Mouse (Mus musculus) kidney, embryonic 16.5 days (tissue): ENCODE measurements around the gene Fcrla. TPM values are rescaled to one million over a fixed set of nuclear protein-coding genes. Genes with fewer than 3 reads are reported as not detected.

Source experiments
- ATAC-seq: fragments of 200-750 bp; cut with Nextera tagmentation; 2 replicates; pipeline ENCODE4 v1.8.0; 2017; ENCODE audit warnings: moderate TSS enrichment; ENCODE audit not compliant: low FRiP score, low TSS enrichment
- H3K27ac ChIP-seq: fragments of 300-500 bp; sonication (generic); 2 replicates; pipeline ENCODE4 v1.5.1; 2014; ENCODE audit warnings: low read length
- H3K27me3 ChIP-seq: fragments of 300-500 bp; sonication (generic); 2 replicates; pipeline ENCODE4 v1.6.1; 2014; ENCODE audit warnings: low read length, control low read depth, mixed read lengths; ENCODE audit not compliant: insufficient read depth
- H3K36me3 ChIP-seq: fragments of 300-500 bp; sonication (generic); 2 replicates; pipeline ENCODE4 v1.6.1; 2014; ENCODE audit warnings: low read length, control low read depth, mixed read lengths; ENCODE audit not compliant: insufficient read depth
- H3K4me1 ChIP-seq: fragments of 300-500 bp; sonication (generic); 2 replicates; pipeline ENCODE4 v1.6.1; 2014; ENCODE audit warnings: low read length, control low read depth, mixed read lengths; ENCODE audit not compliant: insufficient read depth
- H3K4me2 ChIP-seq: fragments of 300-500 bp; sonication (generic); replicated peaks from 2 replicates; pipeline ENCODE4 v1.6.1; 2014; ENCODE audit warnings: low read depth, low read length
- H3K4me3 ChIP-seq: fragments of 300-500 bp; sonication (generic); 2 replicates; pipeline ENCODE4 v1.5.1; 2014; ENCODE audit warnings: mild to moderate bottlenecking, low read length
- H3K9ac ChIP-seq: fragments of 300-500 bp; sonication (generic); replicated peaks from 2 replicates; pipeline ENCODE4 v1.6.1; 2014; ENCODE audit warnings: low read length
- H3K9me3 ChIP-seq: fragments of 300-500 bp; sonication (generic); 2 replicates; pipeline ENCODE4 v1.6.1; 2016; ENCODE audit warnings: low read length, control low read depth
- WGBS: fragments of 180-500 bp; shearing (Covaris S2); extraction: QIAGEN DNeasy Blood & Tissue Kit; methylation state at CpG from one replicate; pipeline ENCODE4 v1.1.7; 2014; 5-methylcytosine and 5-hydroxymethylcytosine counted together
- polyA plus RNA-seq: library from polyadenylated mRNA; unstranded; fragments of >200 nt; fragmentation: Nextera tagmentation; extraction: Ambion mirVana; gene quantifications from 2 replicates; pipeline ENCODE4 v1.2.1, GENCODE M21; 2015

Gene Fcrla
- polyA plus RNA-seq, 1 experiment from 2014 or later: not detected

DNA sequence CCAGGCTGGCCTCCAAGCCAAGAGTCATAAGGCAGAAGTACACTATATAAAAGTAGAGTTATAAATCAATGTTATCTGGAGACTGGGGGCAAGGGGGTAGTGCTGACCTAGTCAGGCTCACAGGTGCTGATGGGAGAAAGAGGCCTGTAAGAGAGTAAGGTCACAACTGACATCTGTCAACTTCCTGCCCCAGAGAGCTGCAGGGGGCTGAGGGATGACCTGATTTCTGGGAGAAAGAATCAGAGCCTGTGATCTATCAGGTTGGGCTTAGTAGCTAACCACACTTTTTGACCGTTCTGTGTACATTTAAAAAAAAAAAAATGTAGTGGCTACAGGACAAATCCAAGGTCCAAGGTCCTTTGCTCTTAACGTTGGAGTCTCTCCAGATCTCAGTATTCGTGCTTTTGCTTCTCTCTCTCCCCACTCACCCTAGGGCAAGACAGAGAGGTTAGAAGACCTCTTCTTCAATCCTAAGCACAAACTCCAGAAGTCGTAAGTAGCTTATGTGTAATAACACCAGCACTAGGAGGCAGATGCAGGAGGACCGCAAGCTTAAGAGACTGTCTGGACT is 44.4 kb downstream of the Fcrla start:
- H3K36me3 ChIP-seq: peaks cover 31% of the 10 kb centered on the region
- no peak overlapping the region for H3K4me2 ChIP-seq
- no peak for ATAC-seq

DNA sequence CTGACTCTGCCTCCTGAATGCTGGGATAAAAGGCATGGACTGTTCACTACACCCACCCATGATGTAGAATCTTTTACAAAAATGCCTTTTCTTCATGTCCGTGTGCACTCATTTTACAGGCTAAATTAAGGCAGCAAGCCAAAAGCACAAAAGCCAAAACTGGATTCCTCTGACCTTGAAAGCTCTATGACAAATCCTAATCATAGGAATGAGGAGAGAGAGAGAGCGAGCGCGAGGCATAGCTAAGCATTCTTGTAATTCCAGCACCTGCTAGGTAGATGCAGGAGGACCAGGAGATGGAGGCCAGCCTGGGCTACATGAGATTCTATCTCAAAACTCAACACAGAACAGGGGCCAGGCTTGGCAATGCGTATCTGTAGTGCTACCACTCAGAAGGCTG is 50.5 kb downstream of the Fcrla start:
- Histone ChIP-seq H3K9me3 (no peaks in the 10 kb centered on the region), H3K4me3 (no peak overlapping the region), H3K9ac (no peak overlapping the region), H3K4me2 (no peak overlapping the region), H3K27ac (no peak overlapping the region), H3K27me3 (no peaks in the 10 kb centered on the region), H3K36me3 (peaks cover 48% of the 10 kb centered on the region), H3K4me1 (no peaks in the 10 kb centered on the region)
- ATAC-seq: no peak
- WGBS: 94% methylated on average over 5 of the region's 5 CpGs

More for the DNA sequence above, 44.4 kb downstream of the Fcrla start:
- no peaks in the 10 kb centered on the region for H3K27me3 ChIP-seq
- H3K27ac ChIP-seq: peak overlapping the region; percentile 3; the same call in 1 of the 2 replicates
- peaks cover 8% of the 10 kb centered on the region; the same call in 1 of the 2 replicates for H3K4me1 ChIP-seq
- no peak overlapping the region for H3K4me3 ChIP-seq
- WGBS: 77% methylated on average over 5 of the region's 5 CpGs
- no peak overlapping the region for H3K9ac ChIP-seq
- H3K9me3 ChIP-seq: no peaks in the 10 kb centered on the region

DNA sequence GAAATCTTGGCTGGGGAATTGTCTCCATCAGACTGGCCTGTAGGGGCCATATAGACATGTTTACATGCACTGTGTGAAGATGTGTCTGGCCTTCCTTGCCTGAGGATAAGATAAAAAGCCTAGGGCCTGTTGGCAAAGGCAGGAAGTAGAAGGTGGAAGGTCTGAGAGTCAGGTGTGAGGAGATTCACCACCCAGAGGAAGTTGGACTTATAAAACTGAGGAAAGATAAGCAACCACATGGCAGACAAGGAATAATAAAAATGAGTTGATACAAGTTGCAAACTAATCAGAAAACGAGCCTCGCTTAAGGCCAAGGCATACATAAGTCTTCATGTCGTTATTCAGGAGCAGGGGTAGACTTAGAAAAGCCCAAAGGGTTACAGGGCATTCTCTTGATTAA is 51.7 kb downstream of the Fcrla start:
- H3K27me3 ChIP-seq: no peaks in the 10 kb centered on the region
- no peak overlapping the region for H3K4me2 ChIP-seq
- no peaks in the 10 kb centered on the region for H3K4me1 ChIP-seq
- no peaks in the 10 kb centered on the region for H3K9me3 ChIP-seq
- ATAC-seq: no peak
- peaks cover 39% of the 10 kb centered on the region for H3K36me3 ChIP-seq
- 59% methylated on average over 3 of the region's 3 CpGs for WGBS
- H3K9ac ChIP-seq: no peak overlapping the region
- H3K4me3 ChIP-seq: no peak overlapping the region
- H3K27ac ChIP-seq: no peak overlapping the region

DNA sequence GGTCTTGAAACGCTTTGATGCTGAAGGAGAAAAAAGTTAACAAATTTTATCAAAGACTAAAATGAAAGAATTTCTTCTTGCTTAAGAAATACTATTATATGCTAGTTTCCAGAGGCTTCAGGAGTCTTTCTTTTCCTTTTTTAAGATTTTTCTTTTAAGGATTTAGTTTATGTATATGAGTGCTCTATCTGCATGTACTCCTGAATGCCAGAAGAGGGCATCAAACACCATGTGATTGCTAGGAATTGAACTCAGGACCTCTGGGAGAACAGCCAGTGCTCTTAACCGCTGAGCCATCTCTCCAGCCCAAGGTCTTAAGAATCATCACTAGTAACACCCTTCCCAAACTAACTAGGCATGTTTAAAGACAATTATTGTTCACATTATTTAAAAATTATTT is 55.4 kb downstream of the Fcrla start:
- Histone ChIP-seq H3K9me3 (no peaks in the 10 kb centered on the region), H3K36me3 (peaks cover 16% of the 10 kb centered on the region), H3K4me2 (no peak overlapping the region), H3K27ac (no peak overlapping the region), H3K4me3 (no peak overlapping the region), H3K9ac (no peak overlapping the region), H3K27me3 (no peaks in the 10 kb centered on the region), H3K4me1 (peaks cover 2% of the 10 kb centered on the region)
- WGBS: 95% methylated on average over 2 of the region's 2 CpGs
- ATAC-seq: no peak

DNA sequence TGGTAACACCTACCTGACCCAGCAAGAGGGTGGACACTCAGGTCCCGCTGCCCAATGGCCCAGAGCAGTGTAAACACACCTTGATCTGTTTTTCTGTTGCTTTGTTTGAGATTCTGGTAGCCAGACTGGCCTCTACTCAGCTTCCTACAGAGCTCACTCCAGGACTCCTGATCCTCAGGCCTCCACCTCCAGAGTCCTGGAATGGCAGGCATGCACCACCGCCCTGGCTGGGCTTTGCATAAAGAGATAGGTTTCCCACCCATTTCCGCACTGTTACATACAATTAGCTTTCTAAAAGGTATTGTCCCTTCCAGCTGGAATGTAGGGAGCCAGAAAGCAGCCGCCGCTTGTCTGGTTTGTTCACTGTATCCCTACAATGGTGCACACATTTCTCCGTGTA is 56.0 kb downstream of the Fcrla start:
- Histone ChIP-seq H3K4me2 (no peak overlapping the region), H3K4me1 (peaks cover 6% of the 10 kb centered on the region), H3K9ac (no peak overlapping the region), H3K36me3 (peaks cover 13% of the 10 kb centered on the region; the same call in 1 of the 2 replicates), H3K9me3 (no peaks in the 10 kb centered on the region), H3K27me3 (no peaks in the 10 kb centered on the region), H3K27ac (no peak overlapping the region), H3K4me3 (no peak overlapping the region)
- ATAC-seq: no peak
- 93% methylated on average over 6 of the region's 6 CpGs for WGBS

DNA sequence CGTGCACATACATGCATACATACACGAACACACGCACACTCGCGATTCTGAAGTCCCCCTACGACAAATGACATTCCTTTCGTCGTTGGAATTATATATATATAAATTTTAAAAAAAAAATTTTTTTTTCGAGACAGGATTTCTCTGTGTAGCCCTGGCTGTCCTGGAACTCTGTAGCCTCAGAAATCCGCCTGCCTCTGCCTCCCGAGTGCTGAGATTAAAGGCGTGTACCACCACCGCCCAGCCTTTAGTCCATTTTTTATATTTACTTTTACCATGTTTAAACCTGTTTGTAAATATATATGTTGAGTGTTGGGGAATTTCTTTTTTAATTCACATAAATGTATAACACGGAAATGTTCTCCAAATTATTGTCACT is 58.5 kb downstream of the Fcrla start:
- ATAC-seq: no peak; the same call in 1 of the 2 replicates
- H3K27ac ChIP-seq: no peak overlapping the region
- H3K4me1 ChIP-seq: peaks cover 6% of the 10 kb centered on the region
- no peaks in the 10 kb centered on the region for H3K27me3 ChIP-seq
- H3K4me3 ChIP-seq: peak overlapping the region; percentile 97
- H3K36me3 ChIP-seq: peaks cover 7% of the 10 kb centered on the region; the same call in 1 of the 2 replicates
- H3K9me3 ChIP-seq: no peaks in the 10 kb centered on the region
- peak overlapping the region; percentile 31 for H3K9ac ChIP-seq
- H3K4me2 ChIP-seq: peak overlapping the region; percentile 76
- 16% methylated on average over 14 of the region's 14 CpGs for WGBS

DNA sequence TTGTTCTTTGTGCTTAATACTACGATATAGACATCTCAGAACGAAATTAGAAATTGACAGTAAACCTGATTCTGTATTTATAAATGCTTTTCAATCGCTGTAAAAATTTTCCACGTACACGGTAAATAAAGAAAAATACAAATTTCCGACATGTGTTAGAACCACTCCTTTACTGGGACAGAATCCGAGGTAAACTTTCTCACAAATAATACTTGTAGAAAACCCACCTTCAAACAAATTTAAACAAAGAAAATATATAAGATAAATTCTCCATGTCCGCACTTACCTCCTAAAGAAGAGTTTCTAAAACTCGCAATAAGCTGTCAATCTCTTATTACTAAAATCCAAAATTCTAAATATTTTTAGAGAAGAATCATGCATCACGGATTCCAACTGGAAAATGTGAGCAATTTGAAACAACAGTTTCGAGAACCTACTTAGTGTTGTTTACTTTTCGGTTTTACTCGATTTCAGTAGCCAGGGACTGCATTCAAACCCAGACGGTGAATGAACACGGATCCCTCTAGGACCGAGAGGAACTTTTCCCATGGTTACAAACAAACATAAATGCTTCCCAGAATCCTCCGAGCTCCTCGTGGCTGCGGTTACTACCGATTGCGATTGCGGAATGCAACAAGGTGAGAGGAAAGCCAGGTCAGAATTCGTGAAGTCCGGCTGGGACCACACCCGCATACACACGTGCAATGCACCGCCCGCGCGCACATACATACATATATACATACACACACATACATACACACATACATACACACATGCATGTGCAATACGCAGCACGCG is 59.1 kb downstream of the Fcrla start:
- Histone ChIP-seq H3K4me3 (peak overlapping the region; percentile 97), H3K4me2 (peak overlapping the region; percentile 76), H3K9ac (peak overlapping the region; percentile 31), H3K27me3 (no peaks in the 10 kb centered on the region), H3K27ac (no peak overlapping the region), H3K9me3 (no peaks in the 10 kb centered on the region), H3K36me3 (peaks cover 7% of the 10 kb centered on the region; the same call in 1 of the 2 replicates), H3K4me1 (peaks cover 6% of the 10 kb centered on the region)
- peak; percentile 90 for ATAC-seq
- WGBS: under 1% methylated on average over 33 of the region's 33 CpGs

DNA sequence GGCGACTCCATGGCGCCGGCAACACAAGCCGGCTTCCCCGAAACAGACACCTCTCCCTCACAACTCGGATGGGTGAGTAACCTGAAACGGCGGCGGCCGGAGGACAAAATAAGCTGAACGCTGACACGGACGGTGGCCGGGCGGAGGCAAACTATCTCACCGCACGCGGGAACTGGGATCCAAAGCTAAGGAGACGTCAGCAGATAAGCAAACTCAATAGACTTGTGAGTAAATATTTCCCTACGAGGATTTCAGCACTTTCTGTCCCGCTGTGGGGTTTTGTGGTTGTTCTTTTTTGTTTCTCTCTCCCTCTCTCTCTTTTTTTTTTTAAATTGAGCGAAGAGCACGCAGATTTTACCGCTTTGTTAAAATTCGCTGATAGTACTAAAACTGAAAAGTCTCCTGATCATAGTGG is 59.7 kb downstream of the Fcrla start, which contains the start of gene Atf6:
TSS of gene Atf6 (minus strand) at position 81 of the 415 bp plus-strand sequence.
- under 1% methylated on average over 25 of the region's 25 CpGs for WGBS
- H3K27me3 ChIP-seq: no peaks in the 10 kb centered on the region
- ATAC-seq: peak; percentile 80
- peak within 1 kb of the TSS; percentile 97 for H3K4me3 ChIP-seq
- H3K4me1 ChIP-seq: peaks cover 6% of the 10 kb centered on the region
- H3K36me3 ChIP-seq: peaks cover 4% of the 10 kb centered on the region; the same call in 1 of the 2 replicates
- H3K4me2 ChIP-seq: peak within 1 kb of the TSS; percentile 76
- H3K9ac ChIP-seq: peak within 1 kb of the TSS; percentile 87
- no peaks in the 10 kb centered on the region for H3K9me3 ChIP-seq
- H3K27ac ChIP-seq: peak within 1 kb of the TSS; percentile 84
